Mouse (Mus musculus): ENCODE data around the gene Gdpd5.

DNA sequence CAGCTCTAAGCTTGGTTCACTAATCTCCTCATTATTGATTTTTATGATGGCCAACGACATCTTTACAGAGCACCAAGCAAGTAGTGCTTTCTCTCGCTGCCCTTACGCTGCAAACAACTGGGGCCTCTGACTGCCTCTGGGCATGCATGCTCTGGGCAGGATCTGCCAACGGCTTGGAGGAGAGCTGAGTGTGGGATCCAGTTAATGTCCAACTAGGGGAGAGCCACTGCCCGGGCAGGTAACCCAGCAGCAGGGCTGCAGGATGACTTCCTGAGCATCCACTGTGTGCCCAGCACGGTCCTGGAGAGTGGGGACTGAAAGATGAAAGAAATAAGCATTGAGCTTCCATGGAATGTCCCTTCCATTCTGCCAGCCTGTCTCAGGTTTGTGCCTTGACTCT is 14.5 kb upstream of the Gdpd5 start:
- no peak for TF ChIP-seq CTCF (IDR thresholded peaks at IDR 0.05; ENCODE audit: low read depth, low read length)
- no peak for TF ChIP-seq GATA1 (IDR thresholded peaks at IDR 0.05; ENCODE audit: borderline replicate concordance, low read length)
